Mouse (Mus musculus) heart, adult 9 months (tissue): Measurements from ENCODE around the gene Negr1.

ENCODE experiments used
- DNase-seq, 2 experiments: peaks; one replicate each; pipeline ENCODE4 v3.0.0; 2022; ENCODE audit warnings: low spot score in 2 of 2

Gene Negr1

DNA sequence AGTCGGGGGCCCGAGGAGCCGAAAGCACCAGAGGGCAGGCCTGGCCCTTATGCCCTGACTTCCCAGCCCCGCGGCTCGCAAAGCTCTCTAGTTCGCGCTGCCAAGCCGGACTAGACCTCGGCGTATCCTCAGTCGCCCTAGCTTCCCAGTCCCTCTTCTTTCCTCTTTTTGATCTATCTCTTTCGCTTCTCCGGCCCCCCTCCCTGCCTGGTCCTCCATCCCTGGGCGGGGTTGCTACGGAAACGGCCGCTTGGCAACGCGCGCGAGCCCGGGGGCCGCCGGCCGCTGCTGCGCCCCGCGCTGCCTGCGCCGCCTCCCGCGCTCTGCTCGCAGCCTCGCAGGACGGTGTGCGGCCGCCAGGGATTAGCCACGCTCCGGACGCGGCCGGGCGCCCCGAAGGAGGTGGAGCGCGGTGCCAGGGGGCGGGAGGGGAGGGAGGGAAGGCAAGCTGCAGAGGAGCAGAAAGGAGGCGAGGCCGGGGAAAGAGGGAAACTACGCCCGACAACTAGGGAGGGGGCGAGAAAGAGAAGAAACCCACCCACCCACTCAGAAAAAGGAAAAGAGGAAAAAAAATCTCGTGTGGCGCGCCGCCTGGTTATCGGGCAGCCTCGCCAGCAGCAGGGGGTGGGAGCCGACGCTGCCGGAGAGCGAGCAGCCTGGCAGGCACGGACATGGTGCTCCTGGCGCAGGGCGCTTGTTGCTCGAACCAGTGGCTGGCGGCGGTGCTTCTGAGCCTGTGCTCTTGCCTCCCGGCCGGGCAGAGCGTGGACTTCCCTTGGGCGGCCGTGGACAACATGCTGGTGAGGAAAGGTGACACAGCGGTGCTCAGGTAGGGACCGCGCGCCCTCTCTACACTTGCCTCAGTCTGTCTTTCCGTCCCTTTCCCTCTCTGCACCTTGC, at the start of gene Negr1:
Gene Negr1, plus strand, starts transcription at position 271 of the 900 bp plus-strand sequence.
- DNase-seq, result peak; percentile 45 to 49

- no peak for DNase-seq
Observed at GRCm38 (mm10) chr3:156526461-156526933, 35.1 kb upstream of the Negr1 start.

GRCm38 (mm10) chr3:156527231-156527995, 34.2 kb upstream of the Negr1 start:
- no peak for DNase-seq

- no peak for DNase-seq
Observed at GRCm38 (mm10) chr3:156559441-156559825, 2.2 kb upstream of the Negr1 start.

DNA sequence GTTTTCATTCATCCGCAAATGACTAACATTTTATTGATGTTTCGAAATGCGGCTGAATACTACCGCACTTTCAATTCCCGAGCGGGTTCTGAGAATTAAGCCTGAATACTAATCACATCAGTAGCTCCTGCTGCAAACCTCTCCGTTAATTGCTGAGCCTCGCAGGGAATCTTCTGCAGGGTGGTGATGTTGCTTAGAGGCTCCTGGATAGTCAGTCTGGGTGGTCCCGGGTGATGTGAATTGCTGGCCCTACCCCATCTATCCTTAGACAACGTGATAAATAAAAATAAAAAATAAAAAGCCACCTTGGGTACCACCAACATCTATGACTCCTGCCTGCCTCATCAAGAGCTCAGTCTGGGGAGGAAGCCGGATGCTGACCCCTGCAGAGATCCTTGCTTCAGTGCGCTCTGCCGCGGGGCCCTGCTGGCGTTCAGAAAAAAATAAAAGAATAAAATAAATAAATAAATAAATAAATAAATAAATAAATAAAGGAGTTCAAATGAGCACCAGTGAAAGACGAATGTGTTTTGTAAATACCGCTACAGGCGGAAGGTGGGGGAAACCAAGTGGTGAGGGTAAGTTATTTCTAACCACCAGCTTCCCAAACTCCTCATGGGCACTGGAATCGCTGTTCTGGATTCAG, 1.6 kb upstream of the Negr1 start:
- DNase-seq, result peak in 1 of 2 experiments; percentile 3

- peak; percentile 62 to 70 for DNase-seq
Observed at GRCm38 (mm10) chr3:156560766-156561165, 828 bp upstream of the Negr1 start.

DNA sequence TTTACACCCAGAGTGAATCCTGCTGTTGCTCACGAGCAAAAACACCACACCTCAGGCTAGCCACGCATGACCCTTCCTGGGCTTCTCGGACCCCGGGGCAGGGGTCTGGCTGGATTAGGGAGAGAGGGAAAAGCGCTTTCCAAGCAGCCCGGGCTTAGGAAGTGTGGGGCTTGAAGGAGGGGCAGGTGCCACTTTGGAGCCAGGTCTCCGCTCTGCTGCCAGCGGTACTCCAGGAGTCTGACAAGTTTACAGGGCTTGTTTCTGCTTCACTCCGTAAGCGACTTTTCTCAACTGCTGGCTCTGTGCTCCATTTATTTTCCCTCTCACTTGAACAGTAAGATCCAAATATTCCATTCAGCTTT, 811 bp downstream of the Negr1 start:
- no peak for DNase-seq

GRCm38 (mm10) chr3:156562796-156563195, 1.2 kb downstream of the Negr1 start:
- DNase-seq, result no peak

- DNase-seq, result no peak
Observed at GRCm38 (mm10) chr3:156563353-156563752, 1.8 kb downstream of the Negr1 start.

DNA sequence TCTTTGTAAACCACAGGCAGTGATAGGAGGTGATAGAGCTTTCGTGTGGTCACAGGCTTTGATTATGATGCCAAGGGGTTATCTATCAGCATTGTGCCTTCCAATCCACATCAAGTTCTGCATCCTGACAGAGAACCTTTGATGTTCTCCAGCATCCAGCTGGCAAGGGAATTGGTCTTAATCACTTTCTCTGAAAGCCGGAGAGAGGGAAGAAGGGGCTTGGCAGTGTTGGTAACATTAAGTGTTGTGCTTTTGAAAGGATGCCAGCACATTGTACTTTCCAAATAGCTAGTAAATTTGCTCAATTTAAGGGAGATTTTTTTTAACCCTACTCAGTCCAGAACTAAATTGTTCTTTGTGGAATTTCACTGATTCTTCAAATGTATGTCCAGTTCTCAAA, 11.9 kb downstream of the Negr1 start:
- DNase-seq, result no peak

DNA sequence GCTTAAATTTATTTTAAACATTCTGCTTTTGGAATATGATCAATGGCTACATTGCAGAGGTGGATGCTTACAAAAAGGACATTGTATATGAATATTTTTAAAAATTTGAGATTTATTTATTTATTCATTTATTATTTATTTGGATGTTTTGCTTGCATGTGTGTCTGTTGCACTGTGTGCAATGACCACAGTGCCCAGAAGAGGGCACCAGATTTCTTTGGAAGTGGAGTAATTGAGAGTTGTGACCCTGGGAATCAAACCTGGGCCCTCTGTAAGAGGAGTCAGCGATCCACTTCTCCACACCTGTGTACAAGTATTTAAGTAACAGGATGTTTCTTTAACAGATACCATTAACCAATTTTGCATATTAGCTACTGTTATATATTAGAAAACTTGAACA, 14.7 kb downstream of the Negr1 start:
- no peak for DNase-seq

GRCm38 (mm10) chr3:156590612-156591011, 29.0 kb downstream of the Negr1 start:
- no peak for DNase-seq

DNA sequence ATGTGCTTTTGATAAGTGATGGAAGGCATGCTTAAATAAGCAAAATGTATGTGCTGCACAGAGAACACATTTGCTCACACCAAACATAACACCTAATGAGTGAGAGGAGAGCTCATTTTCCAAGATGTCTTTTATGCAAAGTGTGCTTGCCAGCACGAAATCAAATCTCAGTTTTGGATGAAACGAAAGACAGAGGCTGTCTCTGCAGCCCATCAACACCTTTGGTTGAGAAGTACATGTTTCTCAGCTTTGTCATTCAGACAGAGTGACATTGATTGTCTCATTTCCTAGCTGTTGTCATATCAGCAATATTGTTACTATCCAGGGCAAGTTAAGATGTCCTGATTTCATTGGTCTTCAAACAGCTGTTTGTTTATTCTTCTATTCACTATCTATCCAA, 29.5 kb downstream of the Negr1 start:
- no peak for DNase-seq

DNA sequence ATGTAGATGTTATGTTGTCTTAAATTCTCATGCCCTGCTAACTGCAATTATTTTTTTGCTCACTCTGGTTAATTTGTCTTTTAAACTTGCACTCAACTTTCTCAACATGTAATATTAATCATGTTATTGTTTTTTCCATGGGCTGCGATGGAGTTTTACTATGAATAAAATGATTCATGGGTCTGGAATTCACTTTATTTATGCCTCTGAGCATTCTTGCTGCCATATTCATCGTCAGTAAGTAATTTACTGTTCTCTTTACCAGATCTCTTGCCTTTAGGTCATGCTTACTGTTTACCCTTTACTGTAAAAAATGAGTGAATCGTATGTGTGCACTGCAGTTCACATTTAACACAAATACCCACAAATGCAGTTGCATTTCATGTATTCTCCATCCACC, 45.3 kb downstream of the Negr1 start:
- no peak for DNase-seq

GRCm38 (mm10) chr3:156619921-156620320, 58.3 kb downstream of the Negr1 start:
- DNase-seq, result no peak

- no peak for DNase-seq
Observed at GRCm38 (mm10) chr3:156628594-156628993, 67.0 kb downstream of the Negr1 start.

DNA sequence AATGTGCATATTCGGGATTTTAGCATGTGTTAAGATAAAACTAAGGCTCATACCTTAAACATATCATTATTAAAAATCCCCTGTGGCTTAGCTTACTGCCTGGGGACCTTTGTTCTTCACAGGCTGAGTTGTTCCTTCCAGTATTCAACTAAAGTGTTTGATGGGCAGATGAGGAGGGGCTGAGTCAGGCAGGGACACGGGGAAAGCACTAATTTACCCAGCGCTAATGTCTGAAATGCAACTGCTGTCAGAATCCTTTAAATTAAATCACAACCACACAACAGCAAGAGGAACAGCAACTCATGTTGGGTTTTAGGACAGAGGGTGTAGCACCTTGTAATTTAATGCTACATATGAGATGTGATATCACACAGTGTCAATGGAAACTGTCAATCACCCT, 71.3 kb downstream of the Negr1 start:
- no peak for DNase-seq

DNA sequence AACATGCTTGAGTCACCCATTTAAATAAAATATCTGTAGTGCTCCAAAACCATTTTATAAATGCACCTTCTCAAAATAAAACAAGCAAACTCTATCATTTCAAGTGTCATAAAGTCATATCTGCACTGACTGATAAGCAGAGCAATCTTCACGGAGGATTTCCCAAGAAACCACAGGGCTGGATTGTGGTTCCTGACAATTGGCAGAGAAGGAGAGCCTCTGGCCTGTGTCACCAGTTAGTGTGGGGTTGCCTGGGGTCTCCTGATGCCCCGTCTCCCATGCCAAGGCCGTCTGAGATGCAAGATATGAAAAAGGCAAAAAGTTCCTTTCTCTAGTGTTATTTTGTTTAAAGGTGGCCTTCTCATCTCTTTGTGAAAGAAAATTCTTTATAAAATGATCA, 77.8 kb downstream of the Negr1 start:
- DNase-seq, result no peak

DNA sequence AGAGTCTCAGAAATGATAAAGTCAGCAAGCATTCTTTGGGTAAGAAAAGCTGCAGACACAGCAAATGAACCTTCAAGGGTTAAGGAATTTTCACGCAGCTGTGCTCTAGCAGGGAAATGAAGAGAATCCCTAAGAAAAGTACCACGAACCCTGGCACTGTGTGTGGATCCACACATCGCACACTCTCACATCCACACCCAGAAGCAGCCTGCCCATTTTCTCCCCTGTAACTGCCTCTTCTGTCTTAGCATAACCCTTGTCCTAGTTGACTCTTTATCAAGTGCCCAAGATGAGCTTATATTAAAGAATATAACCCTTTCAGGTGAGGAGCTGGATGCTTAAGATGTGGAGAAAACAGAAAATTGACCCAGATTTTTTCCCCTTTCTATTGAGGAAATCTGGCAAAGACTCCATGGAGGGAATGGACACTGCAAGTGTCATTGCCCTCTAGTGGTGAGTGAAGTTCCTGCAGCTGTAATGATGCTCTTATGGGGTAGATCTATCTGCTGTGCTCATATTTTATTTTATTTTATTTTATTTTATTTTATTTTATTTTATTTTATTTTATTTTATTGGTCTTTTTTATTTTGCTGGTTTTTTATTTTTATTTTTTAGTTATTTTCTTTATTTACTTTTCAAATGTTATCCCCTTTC, 82.2 kb downstream of the Negr1 start:
- no peak for DNase-seq

DNA sequence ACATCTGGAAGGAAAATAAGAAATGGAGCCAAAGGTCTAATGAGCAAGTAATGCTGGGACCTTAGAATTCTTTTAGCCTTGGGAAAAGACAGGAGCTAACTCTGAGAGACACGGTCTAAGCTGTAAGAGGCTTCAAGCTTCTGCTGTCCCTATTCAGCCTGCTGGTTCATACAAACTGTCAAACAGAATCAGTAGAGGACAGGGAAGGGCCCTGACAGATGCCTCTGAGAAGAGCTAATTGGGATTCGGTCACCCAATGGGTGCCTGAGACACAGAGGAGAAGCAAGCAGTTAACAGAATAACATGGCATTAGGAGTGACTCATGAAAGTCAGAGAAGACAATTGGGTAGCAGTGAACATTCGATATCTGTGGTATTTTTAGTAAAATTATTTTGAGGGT, 86.8 kb downstream of the Negr1 start:
- no peak for DNase-seq

DNA sequence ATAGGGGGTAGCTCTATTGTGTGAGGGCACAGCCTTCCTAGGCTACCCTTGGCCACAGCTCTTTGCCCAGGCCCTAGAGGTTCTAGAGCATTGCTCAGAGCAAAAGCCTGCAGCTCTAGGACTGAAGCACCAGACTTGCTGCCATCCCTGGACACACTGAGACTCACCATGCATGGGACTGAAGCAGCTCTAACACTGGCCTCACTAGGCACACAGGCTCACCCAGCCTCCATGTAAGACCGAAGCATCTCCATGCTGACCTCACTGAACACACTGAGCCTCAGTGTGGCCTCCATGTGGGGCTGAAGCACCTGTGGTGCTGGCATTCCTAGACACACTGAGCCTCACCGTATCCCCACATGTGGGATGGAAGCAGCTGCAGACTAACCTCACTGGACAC, 101.0 kb downstream of the Negr1 start:
- DNase-seq, result no peak

- DNase-seq, result peak in 1 of 2 experiments; percentile 2
Observed at GRCm38 (mm10) chr3:156672560-156672959, 111.0 kb downstream of the Negr1 start.
